Mouse (Mus musculus): ENCODE data around the gene D430019H16Rik. TPM values are rescaled to one million over a fixed set of nuclear protein-coding genes. Genes with fewer than 3 reads are reported as not detected.
A peak's percentile ranks its signal among the peaks of the same experiment; 100 is the strongest.

The D430019H16Rik gene
- total RNA-seq, 2 experiments from 2014 or later: 108 to 114 TPM

- DNase-seq (ENCODE audit: low spot score in 2 of 2): peak in 1 of 2 experiments; percentile 69
These were observed 29.8 kb downstream of the D430019H16Rik start for GRCm38 (mm10) chr12:105483503-105483902.

GRCm38 (mm10) chr12:105490227-105490626 lies 36.6 kb downstream of the D430019H16Rik start:
- DNase-seq (ENCODE audit: low spot score in 2 of 2): no peak

GRCm38 (mm10) chr12:105490794-105491193 lies 37.1 kb downstream of the D430019H16Rik start:
- no peak for DNase-seq (ENCODE audit: low spot score in 2 of 2)

DNA sequence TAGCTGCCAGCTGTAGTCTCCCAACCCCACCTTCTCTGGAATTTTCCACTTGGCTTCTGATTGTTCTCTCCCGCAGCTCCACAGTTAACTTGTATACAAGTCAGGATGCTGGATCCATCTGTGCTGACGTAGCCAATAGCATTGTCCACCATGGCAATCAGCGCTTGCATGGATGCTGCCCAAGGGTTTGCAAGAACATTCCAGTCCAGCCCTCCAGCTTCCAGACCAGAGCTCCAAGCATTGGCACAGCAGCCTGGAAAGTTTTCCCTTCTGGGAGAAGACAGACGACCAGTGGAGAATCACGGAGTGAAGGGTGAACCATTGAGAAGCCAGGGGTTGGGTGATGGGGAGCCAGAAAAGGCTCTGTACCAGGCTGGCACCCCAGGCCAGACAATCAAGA lies 41.1 kb downstream of the D430019H16Rik start:
- no peak for DNase-seq (ENCODE audit: low spot score in 2 of 2)

GRCm38 (mm10) chr12:105497894-105498293 lies 44.2 kb downstream of the D430019H16Rik start:
- DNase-seq (ENCODE audit: low spot score in 2 of 2): peak; percentile 67 to 87

- no peak for DNase-seq (ENCODE audit: low spot score in 2 of 2)
These were observed 44.8 kb downstream of the D430019H16Rik start for GRCm38 (mm10) chr12:105498423-105498822.

GRCm38 (mm10) chr12:105498842-105499241 lies 45.2 kb downstream of the D430019H16Rik start:
- DNase-seq (ENCODE audit: low spot score in 2 of 2): no peak

DNA sequence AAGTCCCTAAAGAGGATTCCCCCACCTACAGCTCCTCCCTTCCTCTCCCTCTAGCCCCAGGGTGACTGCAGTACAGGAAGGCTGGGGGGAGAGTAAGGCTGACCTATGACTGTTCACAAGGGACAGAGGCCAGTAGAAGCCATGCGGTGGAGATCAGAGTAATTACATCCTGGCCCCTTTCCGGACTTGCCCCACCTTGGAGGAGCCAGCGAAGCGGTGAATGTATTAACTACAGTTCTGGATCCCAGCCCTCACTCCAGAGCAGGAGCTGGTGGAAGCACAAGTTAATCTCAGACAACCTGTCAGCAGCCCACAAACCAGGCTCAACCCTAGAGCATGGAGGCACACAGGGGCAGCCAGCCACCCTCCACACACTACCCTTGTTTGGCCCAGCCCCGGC lies 47.3 kb downstream of the D430019H16Rik start:
- DNase-seq (ENCODE audit: low spot score in 2 of 2): no peak

- DNase-seq (ENCODE audit: low spot score in 2 of 2): no peak
These were observed 51.1 kb downstream of the D430019H16Rik start for GRCm38 (mm10) chr12:105504736-105505135.

GRCm38 (mm10) chr12:105511109-105511508 lies 57.5 kb downstream of the D430019H16Rik start:
- no peak for DNase-seq (ENCODE audit: low spot score in 2 of 2)

DNA sequence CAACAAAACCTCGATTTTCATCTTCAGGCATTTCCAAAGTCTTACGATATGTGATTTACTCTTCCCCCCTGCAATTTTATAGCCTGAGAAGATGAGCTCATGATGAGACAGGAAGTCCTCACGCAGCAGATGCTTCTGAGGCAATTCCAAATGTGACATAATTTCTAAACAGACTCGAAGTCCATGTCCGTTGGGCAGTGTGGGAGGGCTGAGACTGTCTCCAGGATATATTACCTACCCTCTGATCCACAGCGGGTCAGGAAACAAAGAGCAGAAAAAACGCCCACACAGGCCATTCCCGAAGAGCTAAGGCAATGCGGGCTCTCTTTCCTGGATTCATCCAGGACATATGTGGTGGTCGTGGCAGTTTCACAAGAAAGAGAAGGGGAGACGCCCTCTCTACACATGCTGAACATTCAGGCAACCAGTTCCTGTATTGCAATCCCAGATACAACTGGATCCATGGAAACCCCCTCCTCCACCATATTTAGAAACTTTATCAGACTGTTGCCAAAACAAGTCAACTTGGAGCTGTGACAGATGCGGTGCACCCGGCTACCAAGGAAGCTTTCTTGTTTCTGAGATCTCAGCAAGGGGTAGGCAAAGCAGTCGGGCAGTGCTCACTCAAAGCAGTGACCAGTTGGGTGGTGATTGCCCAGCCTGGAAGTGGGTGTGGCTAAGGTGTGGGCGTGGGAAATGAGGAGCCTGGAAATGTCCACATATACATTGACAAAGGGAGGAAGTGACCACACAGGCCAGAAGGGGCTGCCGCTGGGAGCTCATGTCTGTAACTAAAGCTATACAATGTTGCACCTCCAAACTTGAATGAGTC lies 58.2 kb downstream of the D430019H16Rik start:
- no peak for DNase-seq (ENCODE audit: low spot score in 2 of 2)

GRCm38 (mm10) chr12:105514111-105514510 lies 60.5 kb downstream of the D430019H16Rik start:
- DNase-seq (ENCODE audit: low spot score in 2 of 2): no peak

DNA sequence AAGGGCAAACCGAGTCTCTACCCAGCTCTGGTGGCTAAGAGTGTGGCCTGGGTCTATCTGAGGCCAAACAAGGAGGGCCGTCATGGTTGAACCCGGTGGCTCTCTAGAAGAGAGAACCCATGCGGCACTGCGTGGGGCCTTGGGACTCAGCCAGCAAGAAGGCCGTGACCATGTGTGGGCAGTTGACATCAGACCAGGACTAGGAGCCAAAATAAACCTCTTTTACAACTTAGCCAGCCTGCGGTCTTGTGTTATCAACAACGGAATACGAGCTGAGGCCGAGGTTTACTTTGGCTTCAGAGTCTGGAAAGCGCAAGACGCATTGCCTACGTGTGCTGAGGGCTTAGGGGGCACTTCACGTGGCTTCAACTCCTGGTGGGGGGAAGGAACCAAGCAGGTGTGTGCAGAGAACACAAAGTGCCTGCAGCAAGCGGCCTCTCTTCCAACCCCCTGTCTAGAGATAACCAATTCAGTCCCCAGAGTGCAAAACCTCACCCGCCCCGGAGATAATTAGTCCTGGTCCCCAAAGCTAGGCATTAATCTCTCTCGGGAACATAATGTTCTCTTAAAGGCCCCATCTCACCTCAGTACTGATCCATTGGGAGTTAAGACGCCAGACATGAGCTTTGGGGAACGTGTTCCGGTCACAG lies 63.5 kb downstream of the D430019H16Rik start:
- DNase-seq (ENCODE audit: low spot score in 2 of 2): no peak

- DNase-seq (ENCODE audit: low spot score in 2 of 2): no peak
These were observed 66.2 kb downstream of the D430019H16Rik start for GRCm38 (mm10) chr12:105519851-105520250.

DNA sequence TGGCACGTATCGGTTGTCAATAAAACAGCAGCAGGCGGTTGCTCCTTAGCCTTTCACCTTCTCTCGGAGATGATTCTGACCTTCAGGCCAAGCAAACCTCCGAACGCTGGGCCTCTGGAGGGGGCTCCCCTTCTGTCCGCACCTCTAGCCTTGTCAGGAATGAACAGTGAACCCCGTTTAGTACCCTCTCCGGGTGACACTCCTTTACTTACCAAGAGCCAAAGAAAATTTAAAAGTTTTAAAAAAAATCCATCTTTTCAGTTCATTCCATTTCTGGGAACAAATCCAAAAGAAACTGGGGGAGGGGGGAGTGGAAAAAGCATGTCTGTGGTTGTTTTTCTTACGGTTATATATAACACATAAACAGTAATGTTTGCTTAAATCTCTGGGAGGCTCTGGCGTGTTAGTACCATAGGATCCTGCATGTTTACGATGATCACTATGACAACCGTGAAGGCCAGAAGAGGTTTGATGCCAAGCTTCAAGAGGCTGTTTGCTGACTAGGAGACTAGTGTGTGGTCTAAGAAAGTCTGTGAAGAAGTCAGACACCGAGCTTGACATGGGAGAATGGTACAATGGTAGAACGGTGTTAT lies 67.6 kb downstream of the D430019H16Rik start:
- DNase-seq (ENCODE audit: low spot score in 2 of 2): no peak

DNA sequence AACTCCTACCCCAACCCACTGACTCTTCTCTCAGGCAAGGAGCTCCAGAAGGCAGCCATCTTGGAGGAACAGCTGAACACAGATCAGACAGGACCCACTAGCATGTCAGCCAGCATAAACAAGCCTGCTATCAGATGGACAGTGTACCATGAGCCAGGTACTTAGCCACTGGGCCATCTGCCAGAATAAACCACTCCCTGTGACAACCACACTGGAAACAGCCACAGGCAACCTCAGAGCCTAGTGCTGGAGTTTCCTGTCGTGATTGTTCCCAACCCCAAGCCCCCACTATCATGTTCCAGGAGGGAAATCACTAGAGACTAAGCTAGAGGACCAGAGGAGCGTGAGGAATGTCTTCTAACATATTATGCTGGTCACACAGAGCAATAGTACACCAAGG lies 70.1 kb downstream of the D430019H16Rik start:
- DNase-seq (ENCODE audit: low spot score in 2 of 2): no peak

DNA sequence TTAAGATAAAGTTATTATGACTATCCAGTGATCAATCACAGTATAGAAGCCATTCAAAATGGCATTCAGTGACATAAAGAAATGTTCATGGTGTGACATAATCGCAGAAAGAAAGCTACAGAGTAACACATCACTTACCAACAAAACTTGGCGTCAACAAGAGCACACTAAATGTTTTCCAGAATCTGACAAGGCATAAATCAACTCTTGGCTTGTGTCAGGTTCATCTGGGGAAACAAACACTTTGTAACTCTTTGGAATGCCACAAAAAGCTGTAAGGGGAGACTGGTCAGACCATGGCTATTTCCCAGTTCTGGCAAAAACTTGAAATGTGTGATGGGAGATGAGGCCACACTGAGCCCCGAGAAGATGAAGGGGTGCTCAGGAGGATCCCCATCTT lies 72.5 kb downstream of the D430019H16Rik start:
- no peak for DNase-seq (ENCODE audit: low spot score in 2 of 2)

- peak; percentile 35 to 77 for DNase-seq (ENCODE audit: low spot score in 2 of 2)
These were observed 73.2 kb downstream of the D430019H16Rik start for GRCm38 (mm10) chr12:105526829-105527228.

- DNase-seq (ENCODE audit: low spot score in 2 of 2): no peak
These were observed 75.9 kb downstream of the D430019H16Rik start for GRCm38 (mm10) chr12:105529545-105529944.

DNA sequence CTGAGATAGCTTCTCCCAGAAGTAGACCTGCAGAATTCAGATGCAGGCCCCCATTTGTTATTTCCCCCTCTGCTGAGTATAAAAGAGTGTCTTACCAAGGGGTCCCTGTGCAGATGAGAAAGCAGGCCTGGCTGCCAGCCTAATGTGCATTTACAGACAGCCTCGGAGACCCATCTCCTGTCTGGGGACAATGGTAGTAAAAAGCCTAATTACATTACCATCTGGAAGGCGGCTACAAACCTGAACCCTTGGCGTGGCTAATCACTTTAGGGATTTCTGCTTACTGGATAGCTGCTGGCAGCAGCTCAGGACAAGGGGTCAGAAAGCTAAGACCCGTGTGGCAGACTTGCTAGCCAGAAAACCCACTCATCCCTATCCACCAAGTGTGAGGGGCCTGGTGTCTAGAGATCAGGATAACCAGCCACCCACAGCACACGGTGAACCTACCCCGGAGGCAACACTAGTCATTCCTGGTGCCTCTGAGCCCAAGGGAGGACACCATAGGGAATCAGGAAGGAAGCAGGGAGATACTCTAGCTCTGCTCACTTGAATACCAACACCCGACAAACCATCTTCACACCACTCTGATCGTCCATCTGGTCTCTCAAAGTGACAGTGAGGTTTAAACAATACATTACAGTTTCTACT lies 78.2 kb downstream of the D430019H16Rik start:
- no peak for DNase-seq (ENCODE audit: low spot score in 2 of 2)

DNA sequence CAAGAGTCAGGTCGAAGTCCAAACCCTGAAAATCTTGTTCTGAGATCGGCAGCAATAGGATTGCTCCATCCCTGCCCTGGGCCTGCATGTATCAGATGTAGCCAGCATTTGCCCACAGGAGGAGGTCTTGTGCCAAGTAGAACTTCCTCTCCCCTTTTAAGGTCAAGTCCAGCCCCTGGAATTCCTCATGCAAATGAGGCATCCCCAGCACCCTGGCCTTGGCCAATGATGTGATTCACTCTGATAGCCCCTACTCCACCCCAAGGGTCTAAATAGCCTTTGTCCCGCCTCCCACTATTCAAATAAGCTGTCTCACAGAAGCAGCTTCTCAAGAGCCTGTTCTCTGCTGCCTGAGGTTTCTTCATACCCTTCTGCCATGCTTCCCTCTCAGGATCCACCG lies 81.2 kb downstream of the D430019H16Rik start:
- no peak for DNase-seq (ENCODE audit: low spot score in 2 of 2)
